Mouse (Mus musculus): ENCODE measurements around the gene Ube2q2. TPM values are rescaled to one million over a fixed set of nuclear protein-coding genes. Genes with fewer than 3 reads are reported as not detected.
"Not testable (repeated sequence)": the region's sequence is repeated elsewhere in the genome, so short reads cannot be mapped to it uniquely, and the experiment has no call there.

Ube2q2 gene
- polyA plus RNA-seq, 1 experiment from 2014 or later, result 10.6 TPM

GRCm38 (mm10) chr9:55243280-55243679, 94.6 kb downstream of the Ube2q2 start:
- Histone ChIP-seq H3K4me2 (ENCODE audit: low read depth, low read length) (no peak overlapping the region), H3K27me3 (replicated peaks; ENCODE audit: control insufficient read depth, insufficient read depth, low read length) (no peaks in the 10 kb centered on the region), H3K4me3 (ENCODE audit: low read length) (no peak overlapping the region), H3K27ac (ENCODE audit: low read length) (no peak overlapping the region), H3K36me3 (ENCODE audit: control insufficient read depth, insufficient read depth, low read length) (no peaks in the 10 kb centered on the region), H3K9ac (ENCODE audit: low read depth, low read length) (no peak overlapping the region), H3K9me3 (ENCODE audit: control insufficient read depth, low read length) (no peaks in the 10 kb centered on the region), H3K4me1 (ENCODE audit: control insufficient read depth, insufficient read depth, low read length) (no peaks in the 10 kb centered on the region)
- ATAC-seq, result no peak
- WGBS, result 69% methylated on average over 3 of the region's 3 CpGs

GRCm38 (mm10) chr9:55244079-55244478, 95.4 kb downstream of the Ube2q2 start:
- WGBS, result 79% methylated on average over 3 of the region's 3 CpGs
- Histone ChIP-seq H3K4me2 (ENCODE audit: low read depth, low read length) (no peak overlapping the region), H3K4me1 (ENCODE audit: control insufficient read depth, insufficient read depth, low read length) (no peaks in the 10 kb centered on the region), H3K27ac (ENCODE audit: low read length) (no peak overlapping the region), H3K9ac (ENCODE audit: low read depth, low read length) (no peak overlapping the region), H3K27me3 (replicated peaks; ENCODE audit: control insufficient read depth, insufficient read depth, low read length) (no peaks in the 10 kb centered on the region), H3K36me3 (ENCODE audit: control insufficient read depth, insufficient read depth, low read length) (no peaks in the 10 kb centered on the region), H3K9me3 (ENCODE audit: control insufficient read depth, low read length) (no peaks in the 10 kb centered on the region), H3K4me3 (ENCODE audit: low read length) (no peak overlapping the region)
- ATAC-seq, result no peak

GRCm38 (mm10) chr9:55245057-55245750, 96.5 kb downstream of the Ube2q2 start:
- not testable (repeated sequence) for ATAC-seq; H3K27ac ChIP-seq (ENCODE audit: low read length); H3K4me1 ChIP-seq (ENCODE audit: control insufficient read depth, insufficient read depth, low read length); H3K4me3 ChIP-seq (ENCODE audit: low read length); H3K27me3 ChIP-seq (replicated peaks; ENCODE audit: control insufficient read depth, insufficient read depth, low read length); H3K4me2 ChIP-seq (ENCODE audit: low read depth, low read length); H3K9me3 ChIP-seq (ENCODE audit: control insufficient read depth, low read length); H3K36me3 ChIP-seq (ENCODE audit: control insufficient read depth, insufficient read depth, low read length); H3K9ac ChIP-seq (ENCODE audit: low read depth, low read length)
- 84% methylated on average over 1 of the region's 1 CpGs for WGBS

GRCm38 (mm10) chr9:55246440-55246839, 97.8 kb downstream of the Ube2q2 start:
- H3K4me1 ChIP-seq (ENCODE audit: control insufficient read depth, insufficient read depth, low read length), result no peaks in the 10 kb centered on the region; the same call in 1 of the 2 replicates
- no peak overlapping the region for H3K4me2 ChIP-seq (ENCODE audit: low read depth, low read length)
- H3K9ac ChIP-seq (ENCODE audit: low read depth, low read length), result no peak overlapping the region
- no peaks in the 10 kb centered on the region for H3K9me3 ChIP-seq (ENCODE audit: control insufficient read depth, low read length)
- no peak for ATAC-seq
- H3K4me3 ChIP-seq (ENCODE audit: low read length), result no peak overlapping the region
- H3K36me3 ChIP-seq (ENCODE audit: control insufficient read depth, insufficient read depth, low read length), result no peaks in the 10 kb centered on the region
- 70% methylated on average over 8 of the region's 8 CpGs for WGBS
- no peaks in the 10 kb centered on the region for H3K27me3 ChIP-seq (replicated peaks; ENCODE audit: control insufficient read depth, insufficient read depth, low read length)
- H3K27ac ChIP-seq (ENCODE audit: low read length), result no peak overlapping the region

GRCm38 (mm10) chr9:55246918-55247317, 98.3 kb downstream of the Ube2q2 start:
- no peak for ATAC-seq
- Histone ChIP-seq H3K36me3 (ENCODE audit: control insufficient read depth, insufficient read depth, low read length) (no peaks in the 10 kb centered on the region), H3K27me3 (replicated peaks; ENCODE audit: control insufficient read depth, insufficient read depth, low read length) (no peaks in the 10 kb centered on the region), H3K27ac (ENCODE audit: low read length) (no peak overlapping the region), H3K9ac (ENCODE audit: low read depth, low read length) (no peak overlapping the region), H3K4me2 (ENCODE audit: low read depth, low read length) (no peak overlapping the region), H3K9me3 (ENCODE audit: control insufficient read depth, low read length) (no peaks in the 10 kb centered on the region), H3K4me1 (ENCODE audit: control insufficient read depth, insufficient read depth, low read length) (no peaks in the 10 kb centered on the region; the same call in 1 of the 2 replicates), H3K4me3 (ENCODE audit: low read length) (no peak overlapping the region)
- WGBS, result 89% methylated on average over 4 of the region's 4 CpGs

GRCm38 (mm10) chr9:55248465-55248864, 99.8 kb downstream of the Ube2q2 start:
- Histone ChIP-seq H3K36me3 (ENCODE audit: control insufficient read depth, insufficient read depth, low read length) (no peaks in the 10 kb centered on the region), H3K27me3 (replicated peaks; ENCODE audit: control insufficient read depth, insufficient read depth, low read length) (no peaks in the 10 kb centered on the region), H3K9me3 (ENCODE audit: control insufficient read depth, low read length) (no peaks in the 10 kb centered on the region), H3K4me3 (ENCODE audit: low read length) (no peak overlapping the region), H3K4me2 (ENCODE audit: low read depth, low read length) (no peak overlapping the region), H3K27ac (ENCODE audit: low read length) (no peak overlapping the region), H3K4me1 (ENCODE audit: control insufficient read depth, insufficient read depth, low read length) (no peaks in the 10 kb centered on the region; the same call in 1 of the 2 replicates), H3K9ac (ENCODE audit: low read depth, low read length) (no peak overlapping the region)
- ATAC-seq, result no peak
- 89% methylated on average over 4 of the region's 4 CpGs for WGBS

- no peaks in the 10 kb centered on the region; the same call in 1 of the 2 replicates for H3K4me1 ChIP-seq (ENCODE audit: control insufficient read depth, insufficient read depth, low read length)
- H3K9ac ChIP-seq (ENCODE audit: low read depth, low read length), result no peak overlapping the region
- H3K36me3 ChIP-seq (ENCODE audit: control insufficient read depth, insufficient read depth, low read length), result no peaks in the 10 kb centered on the region
- ATAC-seq, result peak; percentile 96
- H3K4me2 ChIP-seq (ENCODE audit: low read depth, low read length), result no peak overlapping the region; the same call in 1 of the 2 replicates
- H3K9me3 ChIP-seq (ENCODE audit: control insufficient read depth, low read length), result no peaks in the 10 kb centered on the region
- H3K4me3 ChIP-seq (ENCODE audit: low read length), result no peak overlapping the region
- H3K27me3 ChIP-seq (replicated peaks; ENCODE audit: control insufficient read depth, insufficient read depth, low read length), result no peaks in the 10 kb centered on the region
- H3K27ac ChIP-seq (ENCODE audit: low read length), result peak overlapping the region; percentile 83
- 62% methylated on average over 6 of the region's 6 CpGs for WGBS
Measured at GRCm38 (mm10) chr9:55250595-55251247, 102.1 kb downstream of the Ube2q2 start.

- not testable (repeated sequence) for ATAC-seq; H3K4me2 ChIP-seq (ENCODE audit: low read depth, low read length); H3K36me3 ChIP-seq (ENCODE audit: control insufficient read depth, insufficient read depth, low read length); H3K27me3 ChIP-seq (replicated peaks; ENCODE audit: control insufficient read depth, insufficient read depth, low read length); H3K9ac ChIP-seq (ENCODE audit: low read depth, low read length); H3K4me1 ChIP-seq (ENCODE audit: control insufficient read depth, insufficient read depth, low read length); H3K27ac ChIP-seq (ENCODE audit: low read length); H3K4me3 ChIP-seq (ENCODE audit: low read length); H3K9me3 ChIP-seq (ENCODE audit: control insufficient read depth, low read length)
- WGBS, result 63% methylated on average over 2 of the region's 2 CpGs
Measured at GRCm38 (mm10) chr9:55252097-55252496, 103.4 kb downstream of the Ube2q2 start.

GRCm38 (mm10) chr9:55253849-55254248, 105.2 kb downstream of the Ube2q2 start:
- H3K9ac ChIP-seq (ENCODE audit: low read depth, low read length), result no peak overlapping the region
- H3K4me2 ChIP-seq (ENCODE audit: low read depth, low read length), result no peak overlapping the region
- no peak overlapping the region for H3K27ac ChIP-seq (ENCODE audit: low read length)
- H3K27me3 ChIP-seq (replicated peaks; ENCODE audit: control insufficient read depth, insufficient read depth, low read length), result no peaks in the 10 kb centered on the region
- no peak for ATAC-seq
- H3K4me3 ChIP-seq (ENCODE audit: low read length), result no peak overlapping the region
- WGBS, result 57% methylated on average over 1 of the region's 1 CpGs
- H3K4me1 ChIP-seq (ENCODE audit: control insufficient read depth, insufficient read depth, low read length), result no peaks in the 10 kb centered on the region; the same call in 1 of the 2 replicates
- no peaks in the 10 kb centered on the region for H3K36me3 ChIP-seq (ENCODE audit: control insufficient read depth, insufficient read depth, low read length)
- H3K9me3 ChIP-seq (ENCODE audit: control insufficient read depth, low read length), result no peaks in the 10 kb centered on the region
